ENCODE assay signal across 8 mouse cellular contexts in genomic region chr8:111745086-111745485, GRCm38 (mm10). TPM values are rescaled to one million over a fixed set of nuclear protein-coding genes. Genes with fewer than 3 reads are reported as not detected.
DNase-seq lines count a peak whose midpoint lies in the region; ATAC-seq and TF ChIP-seq lines count a peak whose summit lies in the region.

No protein-coding gene starts in this region.

- no peak for TF ChIP-seq CTCF in ES-Bruce4 (IDR thresholded peaks at IDR 0.05; ENCODE audit: low read depth, low read length)
- TF ChIP-seq CTCF in forebrain, postnatal 0 days (IDR thresholded peaks at IDR 0.05; ENCODE audit: low read depth): no peak

- peak overlapping the region; percentile 63 for H3K4me2 ChIP-seq in heart, embryonic 12.5 days
- H3K4me2 ChIP-seq in forebrain, postnatal 0 days (ENCODE audit: low read depth): peak overlapping the region; percentile 35
- peak overlapping the region; percentile 47; the same call in 1 of the 2 replicates for H3K4me2 ChIP-seq in midbrain, embryonic 12.5 days (replicated peaks)

- peak overlapping the region; percentile 44; the same call in 1 of the 2 replicates for H3K9ac ChIP-seq in heart, embryonic 12.5 days
- peak overlapping the region; percentile 96 for H3K9ac ChIP-seq in ES-Bruce4 (ENCODE audit: low read depth, poor library complexity, severe bottlenecking)
- peak overlapping the region; percentile 22; the same call in 1 of the 2 replicates for H3K9ac ChIP-seq in forebrain, postnatal 0 days
- no peak overlapping the region for H3K9ac ChIP-seq in midbrain, embryonic 12.5 days (replicated peaks)

- WGBS in heart, embryonic 12.5 days: 72% methylated on average over 5 of the region's 5 CpGs
- WGBS in forebrain, postnatal 0 days: 56% methylated on average over 5 of the region's 5 CpGs
- 58% methylated on average over 5 of the region's 5 CpGs for WGBS in midbrain, embryonic 12.5 days

- peak overlapping the region; percentile 82; the same call in 1 of the 2 replicates for H3K27ac ChIP-seq in heart, embryonic 12.5 days (ENCODE audit: poor library complexity, severe bottlenecking)
- H3K27ac ChIP-seq in ES-Bruce4 (ENCODE audit: insufficient read depth, low read length): peak overlapping the region; percentile 51; the same call in 1 of the 2 replicates
- H3K27ac ChIP-seq in forebrain, postnatal 0 days (ENCODE audit: low read depth, low read length): peak overlapping the region; percentile 62
- H3K27ac ChIP-seq in midbrain, embryonic 12.5 days (replicated peaks): no peak overlapping the region

- H3K36me3 ChIP-seq in heart, embryonic 12.5 days: no peaks in the 10 kb centered on the region
- H3K36me3 ChIP-seq in ES-Bruce4 (ENCODE audit: control insufficient read depth, insufficient read depth, low read length, poor library complexity, severe bottlenecking): no peaks in the 10 kb centered on the region
- no peaks in the 10 kb centered on the region for H3K36me3 ChIP-seq in forebrain, postnatal 0 days (ENCODE audit: insufficient read depth)
- no peaks in the 10 kb centered on the region for H3K36me3 ChIP-seq in midbrain, embryonic 12.5 days

- no peak overlapping the region for H3K4me3 ChIP-seq in heart, embryonic 12.5 days
- H3K4me3 ChIP-seq in ES-Bruce4 (ENCODE audit: low read depth, low read length): peak overlapping the region; percentile 56
- H3K4me3 ChIP-seq in forebrain, postnatal 0 days (ENCODE audit: low read depth, low read length): no peak overlapping the region
- H3K4me3 ChIP-seq in midbrain, embryonic 12.5 days: no peak overlapping the region

- no peak for TF ChIP-seq EP300 in ES-Bruce4 (IDR thresholded peaks at IDR 0.05; ENCODE audit: insufficient read depth, low read depth, low read length)

- no peaks in the 10 kb centered on the region for H3K9me3 ChIP-seq in heart, embryonic 12.5 days (replicated peaks)
- no peaks in the 10 kb centered on the region for H3K9me3 ChIP-seq in ES-Bruce4 (replicated peaks; ENCODE audit: control insufficient read depth, insufficient read depth, low read length, poor library complexity, severe bottlenecking)
- H3K9me3 ChIP-seq in forebrain, postnatal 0 days (ENCODE audit: low read length): no peaks in the 10 kb centered on the region
- no peaks in the 10 kb centered on the region for H3K9me3 ChIP-seq in midbrain, embryonic 12.5 days

- no peak for TF ChIP-seq POLR2A in ES-Bruce4 (IDR thresholded peaks at IDR 0.05; ENCODE audit: insufficient read depth, low read length)

- no peaks in the 10 kb centered on the region for H3K27me3 ChIP-seq in heart, embryonic 12.5 days (replicated peaks)
- no peaks in the 10 kb centered on the region for H3K27me3 ChIP-seq in ES-Bruce4 (ENCODE audit: control insufficient read depth, insufficient read depth, low read length, poor library complexity, severe bottlenecking)
- H3K27me3 ChIP-seq in forebrain, postnatal 0 days (ENCODE audit: insufficient read depth, low read length): no peaks in the 10 kb centered on the region
- peaks cover 10% of the 10 kb centered on the region; the same call in 1 of the 2 replicates for H3K27me3 ChIP-seq in midbrain, embryonic 12.5 days

- H3K4me1 ChIP-seq in heart, embryonic 12.5 days (replicated peaks): peaks cover 66% of the 10 kb centered on the region
- peaks cover 11% of the 10 kb centered on the region for H3K4me1 ChIP-seq in ES-Bruce4 (ENCODE audit: control insufficient read depth, insufficient read depth, low read length)
- peaks cover 34% of the 10 kb centered on the region for H3K4me1 ChIP-seq in forebrain, postnatal 0 days (ENCODE audit: insufficient read depth)
- H3K4me1 ChIP-seq in midbrain, embryonic 12.5 days: peaks cover 55% of the 10 kb centered on the region

- no peak for DNase-seq in heart, adult 8-10 months (ENCODE audit: low spot score)
- DNase-seq in forebrain, postnatal 0 days: no peak
- no peak for DNase-seq in adipocyte (ENCODE audit: low spot score)
- DNase-seq in B cell, adult 2 months: no peak
- DNase-seq in layer of hippocampus, postnatal 36 days: no peak

- ATAC-seq in heart, embryonic 12.5 days (ENCODE audit: insufficient number of reproducible peaks, low FRiP score): no peak
- ATAC-seq in forebrain, postnatal 0 days: no peak
- no peak for ATAC-seq in midbrain, embryonic 12.5 days (ENCODE audit: low FRiP score, low read depth)

RNA-seq across cellular contexts. Expression of gene Bcar1, which starts 1.5 kb away (rescaled TPM):
- 46.4 and 47.2 TPM in 2 replicates for polyA plus RNA-seq in heart, embryonic 12.5 days (2016; fragmentation: Nextera tagmentation; extraction: Ambion mirVana)
- 10 to 100 TPM; 18.5 to 21.8 (median 19.5) TPM for total RNA-seq in heart, adult 8-10 months (2022)
- polyA plus RNA-seq in ES-Bruce4 (2011; ENCODE audit: insufficient read depth, insufficient read length, low read depth, missing spikeins): 59.8 and 64.6 TPM in 2 replicates
- 53.4 and 60.3 TPM in 2 replicates for total RNA-seq in forebrain, postnatal 0 days (2014; rRNA removed)
- polyA plus RNA-seq in forebrain, postnatal 0 days (2015; fragmentation: Nextera tagmentation; extraction: Ambion mirVana): 43.4 and 47.0 TPM in 2 replicates
- polyA plus RNA-seq in midbrain, embryonic 12.5 days (2016; fragmentation: Nextera tagmentation; extraction: Ambion mirVana): 52.4 and 53.8 TPM in 2 replicates
- total RNA-seq in layer of hippocampus, postnatal 36 days (2021): 10 to 100 TPM; 62.2 to 69.7 TPM

RNA-seq across cellular contexts. Expression of gene Ctrb1, which starts 54.3 kb away (rescaled TPM):
- polyA plus RNA-seq in heart, embryonic 12.5 days (2016; fragmentation: Nextera tagmentation; extraction: Ambion mirVana): not detected in 2 replicates
- not detected for total RNA-seq in heart, adult 8-10 months (2022)
- polyA plus RNA-seq in ES-Bruce4 (2011; ENCODE audit: insufficient read depth, insufficient read length, low read depth, missing spikeins): not detected in 2 replicates
- not detected in 2 replicates for total RNA-seq in forebrain, postnatal 0 days (2014; rRNA removed)
- polyA plus RNA-seq in forebrain, postnatal 0 days (2015; fragmentation: Nextera tagmentation; extraction: Ambion mirVana): not detected in 2 replicates
- not detected in 2 replicates for polyA plus RNA-seq in midbrain, embryonic 12.5 days (2016; fragmentation: Nextera tagmentation; extraction: Ambion mirVana)
- total RNA-seq in layer of hippocampus, postnatal 36 days (2021): not detected
